In the genomic region with DNA sequence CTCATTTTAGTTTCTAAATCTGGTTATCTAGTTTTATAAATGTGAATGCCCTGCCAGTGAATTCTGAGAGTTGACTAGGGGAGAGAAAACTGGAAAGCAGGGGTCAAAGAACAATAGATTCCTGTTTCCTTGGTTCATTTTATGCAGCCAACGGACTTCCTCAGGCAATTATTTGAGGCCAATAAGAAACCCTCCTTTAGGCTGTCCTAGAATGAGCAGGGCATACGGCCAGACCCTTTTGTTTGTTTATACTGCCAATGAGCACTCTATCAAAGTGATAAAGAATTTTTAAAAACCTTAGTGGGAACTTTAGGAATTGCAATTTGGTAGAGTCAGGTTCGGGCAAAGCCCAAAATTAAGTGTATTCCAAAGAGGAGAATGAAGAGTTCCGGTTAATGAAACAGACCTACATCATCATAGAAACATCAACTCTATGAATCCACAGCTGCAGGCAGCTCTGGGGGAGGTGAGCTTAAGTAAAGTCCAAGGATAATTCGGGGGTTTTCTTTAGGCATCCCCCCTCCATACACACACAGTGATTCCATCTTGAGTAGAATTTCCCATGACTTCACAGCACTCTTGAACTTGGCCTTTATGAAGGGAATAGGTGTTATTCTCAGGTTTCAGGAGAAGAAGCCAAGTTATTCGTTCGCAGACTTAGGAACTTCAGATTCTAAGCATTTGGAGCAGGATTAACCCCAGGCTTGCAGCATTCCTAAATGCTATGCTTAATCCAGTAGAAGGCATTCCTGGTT, we compare ENCODE assay signal across 12 mouse cellular contexts. TPM values are rescaled to one million over a fixed set of nuclear protein-coding genes. Genes with fewer than 3 reads are reported as not detected.
DNase-seq lines count a peak whose midpoint lies in the region; ATAC-seq and TF ChIP-seq lines count a peak whose summit lies in the region.
"Had no signal": no experiment of that assay in that cellular context is flagged by ENCODE, and none has a peak within 500 bp of the region (broad histone marks: within the 10 kb centered on the region; RNA-seq: fewer than 3 reads in every experiment).

No protein-coding gene starts in this region.

- H3K36me3 ChIP-seq in heart, embryonic 13.5 days = no peaks in the 10 kb centered on the region
- H3K36me3 ChIP-seq in intestine, embryonic 16.5 days (ENCODE audit: control insufficient read depth, insufficient read depth, low read length) = no peaks in the 10 kb centered on the region
- H3K36me3 ChIP-seq in lung, embryonic 14.5 days (ENCODE audit: insufficient read depth) = no peaks in the 10 kb centered on the region
- no peaks in the 10 kb centered on the region for H3K36me3 ChIP-seq in hindbrain, embryonic 12.5 days

- DNase-seq in heart, postnatal 25 days (ENCODE audit: low spot score) = no peak
- DNase-seq in lung, embryonic 14.5 days = peak; percentile 77
- no peak for DNase-seq in left cerebral cortex, adult 9 months (ENCODE audit: low spot score in 2 of 2)
- DNase-seq in cerebellum, postnatal 25 days = no peak
- DNase-seq: cerebellum, postnatal 14 days had no signal

- H3K4me1 ChIP-seq in heart, embryonic 13.5 days = peaks cover 24% of the 10 kb centered on the region
- peaks cover 28% of the 10 kb centered on the region; the same call in 1 of the 2 replicates for H3K4me1 ChIP-seq in brown adipose tissue, adult 24 weeks (ENCODE audit: control insufficient read depth, insufficient read depth, insufficient read length, low read length)
- H3K4me1 ChIP-seq in intestine, embryonic 16.5 days (ENCODE audit: control insufficient read depth, insufficient read depth, low read length) = no peaks in the 10 kb centered on the region; the same call in 1 of the 2 replicates
- peaks cover 10% of the 10 kb centered on the region; the same call in 1 of the 2 replicates for H3K4me1 ChIP-seq in lung, embryonic 14.5 days (ENCODE audit: insufficient read depth)
- no peaks in the 10 kb centered on the region for H3K4me1 ChIP-seq in hindbrain, embryonic 12.5 days

- no peak overlapping the region for H3K4me2 ChIP-seq in heart, embryonic 13.5 days
- no peak overlapping the region for H3K4me2 ChIP-seq in intestine, embryonic 16.5 days (ENCODE audit: low read depth, low read length)
- no peak overlapping the region for H3K4me2 ChIP-seq in lung, embryonic 14.5 days
- no peak overlapping the region for H3K4me2 ChIP-seq in hindbrain, embryonic 12.5 days (replicated peaks)

- 45% methylated on average over 7 of the region's 7 CpGs for WGBS in heart, embryonic 13.5 days
- WGBS in intestine, embryonic 16.5 days = 50% methylated on average over 7 of the region's 7 CpGs
- 35% methylated on average over 7 of the region's 7 CpGs for WGBS in lung, embryonic 14.5 days
- 65% methylated on average over 7 of the region's 7 CpGs for WGBS in hindbrain, embryonic 12.5 days

- intact Hi-C loops in heart, postnatal 25 days (cut with DNase I) = no loop called here

- no peaks in the 10 kb centered on the region for H3K9me3 ChIP-seq in heart, embryonic 13.5 days
- no peaks in the 10 kb centered on the region for H3K9me3 ChIP-seq in intestine, embryonic 16.5 days (ENCODE audit: control insufficient read depth, low read length)
- no peaks in the 10 kb centered on the region for H3K9me3 ChIP-seq in lung, embryonic 14.5 days (ENCODE audit: low read depth, low read length)
- H3K9me3 ChIP-seq in hindbrain, embryonic 12.5 days (replicated peaks) = no peaks in the 10 kb centered on the region

- H3K9ac ChIP-seq in heart, embryonic 13.5 days = no peak overlapping the region
- H3K9ac ChIP-seq in intestine, embryonic 16.5 days (ENCODE audit: low read depth, low read length) = no peak overlapping the region
- H3K9ac ChIP-seq in lung, embryonic 14.5 days = no peak overlapping the region
- H3K9ac ChIP-seq in hindbrain, embryonic 12.5 days = no peak overlapping the region

- no peaks in the 10 kb centered on the region for H3K27me3 ChIP-seq in heart, embryonic 13.5 days (replicated peaks)
- H3K27me3 ChIP-seq in intestine, embryonic 16.5 days (replicated peaks; ENCODE audit: control insufficient read depth, insufficient read depth, low read length) = no peaks in the 10 kb centered on the region
- H3K27me3 ChIP-seq in lung, embryonic 14.5 days (ENCODE audit: insufficient read depth, low read length) = no peaks in the 10 kb centered on the region
- H3K27me3 ChIP-seq in hindbrain, embryonic 12.5 days = no peaks in the 10 kb centered on the region

- no peak overlapping the region for H3K4me3 ChIP-seq in heart, embryonic 13.5 days
- no peak overlapping the region for H3K4me3 ChIP-seq in brown adipose tissue, adult 24 weeks (ENCODE audit: insufficient read depth, low read depth, low read length)
- no peak overlapping the region for H3K4me3 ChIP-seq in intestine, embryonic 16.5 days (ENCODE audit: low read length)
- H3K4me3 ChIP-seq in lung, embryonic 14.5 days (ENCODE audit: low read depth, low read length) = no peak overlapping the region
- H3K4me3 ChIP-seq in hindbrain, embryonic 12.5 days = no peak overlapping the region
- H3K4me3 ChIP-seq: erythroblast, embryonic 14.5 days had no signal

- no peak for TF ChIP-seq CTCF in lung, embryonic 14.5 days (IDR thresholded peaks at IDR 0.05; ENCODE audit: low read depth)

- no peak for ATAC-seq in heart, embryonic 13.5 days (ENCODE audit: extremely low read depth, insufficient number of reproducible peaks, low FRiP score, low TSS enrichment)
- ATAC-seq in intestine, embryonic 16.5 days = no peak
- 0 out of 2 replicates have a peak, but pooled peaks have one; percentile 41 for ATAC-seq in lung, embryonic 14.5 days (ENCODE audit: insufficient read depth)
- no peak for ATAC-seq in hindbrain, embryonic 12.5 days (ENCODE audit: low FRiP score)

- peak overlapping the region; percentile 72 for H3K27ac ChIP-seq in heart, embryonic 13.5 days (replicated peaks)
- H3K27ac ChIP-seq in brown adipose tissue, adult 24 weeks (replicated peaks; ENCODE audit: low read depth, low read length) = 0 out of 2 replicates have a peak overlapping the region, but pooled peaks have one; percentile 9
- H3K27ac ChIP-seq in intestine, embryonic 16.5 days (ENCODE audit: low read length) = peak overlapping the region; percentile 33; the same call in 1 of the 2 replicates
- H3K27ac ChIP-seq in lung, embryonic 14.5 days (ENCODE audit: low read depth) = peak overlapping the region; percentile 4; the same call in 1 of the 2 replicates
- H3K27ac ChIP-seq in hindbrain, embryonic 12.5 days = no peak overlapping the region

RNA-seq across cellular contexts. Expression of a gene that starts 46.4 kb away (rescaled TPM):
- polyA plus RNA-seq in heart, embryonic 13.5 days (2015; fragmentation: Nextera tagmentation; extraction: Ambion mirVana) = not detected in 2 replicates
- not detected for total RNA-seq in heart, postnatal 25 days (2021)
- not detected in 2 replicates for polyA plus RNA-seq in brown adipose tissue, adult 24 weeks (2012; ENCODE audit: insufficient read depth, insufficient read length, missing spikeins)
- not detected in 2 replicates for polyA plus RNA-seq in intestine, embryonic 16.5 days (2015; fragmentation: Nextera tagmentation; extraction: Ambion mirVana)
- 0.15 TPM in 1 of 2 replicates, not detected in the other for polyA plus RNA-seq in lung, embryonic 14.5 days (2014; fragmentation: Nextera tagmentation; extraction: Ambion mirVana)
- polyA plus RNA-seq in hindbrain, embryonic 12.5 days (2016; fragmentation: Nextera tagmentation; extraction: Ambion mirVana) = 0.17 TPM in 1 of 2 replicates, not detected in the other
- total RNA-seq: gastrocnemius, adult 8-10 months; left cerebral cortex, postnatal 14 days had no signal
- polyA plus RNA-seq: erythroblast, embryonic 14.5 days had no signal
